Mouse (Mus musculus) heart, postnatal 0 days (tissue): ENCODE data around the gene Pank4.

Experiments
- CTCF ChIP-seq: IDR thresholded peaks from 2 replicates; pipeline ENCODE4 v1.5.1; 2016; ENCODE audit warnings: antibody characterized with exemption, control low read depth, low read depth
- EP300 ChIP-seq: IDR thresholded peaks from 2 replicates; pipeline ENCODE4 v1.6.1; 2016; ENCODE audit warnings: antibody characterized with exemption, low read depth

DNA sequence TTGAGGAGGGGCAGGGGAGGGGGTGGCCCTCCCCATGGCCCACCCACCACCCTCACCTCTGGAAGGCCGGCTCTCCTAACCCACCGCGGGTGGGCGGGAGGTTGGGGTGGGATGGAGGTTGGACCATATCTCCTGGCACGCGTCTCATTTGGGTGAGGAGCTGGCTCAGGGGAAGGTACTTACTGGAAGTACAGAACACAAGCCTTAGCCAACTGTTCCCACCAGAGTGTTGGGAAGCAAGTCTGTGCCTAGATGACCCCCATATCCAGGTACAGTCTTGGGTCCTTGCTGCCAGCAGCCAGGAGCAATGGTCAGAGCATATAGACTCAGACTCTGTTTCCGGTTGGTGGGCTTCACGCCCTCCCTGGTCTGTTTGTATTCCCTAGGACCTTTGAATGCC, 5.3 kb upstream of the Pank4 start:
- TF ChIP-seq CTCF = no peak
- TF ChIP-seq EP300 = no peak
